8 mouse cellular contexts compared by ENCODE assay signal in genomic region chr1:57387876-57388275, GRCm38 (mm10). TPM values are rescaled to one million over a fixed set of nuclear protein-coding genes. Genes with fewer than 3 reads are reported as not detected.
DNase-seq lines count a peak whose midpoint lies in the region.

No protein-coding gene starts in this region.

- DNase-seq in gastrocnemius, postnatal 10 days: peak; percentile 6
- no peak for DNase-seq in gastrocnemius, adult 18-20 months (ENCODE audit: low spot score)
- DNase-seq in frontal cortex, adult 2 months (ENCODE audit: extremely low spot score in 1 of 2, low spot score in 1 of 2): peak; percentile 60 to 75
- DNase-seq in left cerebral cortex, adult 11 months (ENCODE audit: low spot score): peak; percentile 63
- peak; percentile 89 to 91 for DNase-seq in right cerebral cortex, postnatal 10 days (ENCODE audit: low spot score in 2 of 2)
- DNase-seq in lung, postnatal 4 days: no peak
- no peak for DNase-seq in gastrocnemius, postnatal 25 days
- no peak for DNase-seq in retina, postnatal 1 day

RNA-seq across cellular contexts. Expression of gene 1700066M21Rik, which starts 10.5 kb away (rescaled TPM):
- 1 to 10 TPM; 2.1 to 4.5 TPM for total RNA-seq in gastrocnemius, postnatal 10 days (2021)
- 1 to 10 TPM; 2.2 to 2.3 TPM for total RNA-seq in gastrocnemius, adult 18-20 months (2021)
- polyA plus RNA-seq in frontal cortex, adult 2 months (2012; rRNA removed): 14.1 and 16.7 TPM in 2 replicates
- total RNA-seq in gastrocnemius, postnatal 25 days (2021): 1 to 10 TPM; 2.3 to 2.5 TPM

RNA-seq across cellular contexts. Expression of gene Maip1, which starts 18.3 kb away (rescaled TPM):
- total RNA-seq in gastrocnemius, postnatal 10 days (2021): 1 to 10 TPM; 8.2 to 9.8 TPM
- total RNA-seq in gastrocnemius, adult 18-20 months (2021): 1 to 10 TPM; 7.9 to 8.1 TPM
- 11.0 and 11.1 TPM in 2 replicates for polyA plus RNA-seq in frontal cortex, adult 2 months (2012; rRNA removed)
- total RNA-seq in gastrocnemius, postnatal 25 days (2021): 1 to 10 TPM; 7.0 to 8.2 TPM

RNA-seq across cellular contexts. Expression of gene Tyw5, which starts 19.0 kb away (rescaled TPM):
- total RNA-seq in gastrocnemius, postnatal 10 days (2021): 1 to 10 TPM; 6.0 to 6.9 TPM
- total RNA-seq in gastrocnemius, adult 18-20 months (2021): 1 to 10 TPM; 2.5 to 3.9 TPM
- polyA plus RNA-seq in frontal cortex, adult 2 months (2012; rRNA removed): 27.1 and 27.4 TPM in 2 replicates
- 1 to 10 TPM; 4.5 to 4.6 TPM for total RNA-seq in gastrocnemius, postnatal 25 days (2021)

Comparison
In these comparisons a context has a peak if more than half of its experiments do, and no peak if none do; other contexts are left out.
1. DNase-seq: peak in gastrocnemius, postnatal 10 days (single experiment), frontal cortex, adult 2 months (2 of 2), left cerebral cortex, adult 11 months (single experiment) and right cerebral cortex, postnatal 10 days (2 of 2); none in gastrocnemius, adult 18-20 months (single experiment), lung, postnatal 4 days (0 of 2), gastrocnemius, postnatal 25 days (single experiment) and retina, postnatal 1 day (single experiment).